Mouse (Mus musculus): ENCODE data around the gene Wee1. TPM values are rescaled to one million over a fixed set of nuclear protein-coding genes. Genes with fewer than 3 reads are reported as not detected.
"Not testable (repeated sequence)": the region's sequence is repeated elsewhere in the genome, so short reads cannot be mapped to it uniquely, and the experiment has no call there.

The Wee1 gene
- total and polyA plus RNA-seq, 2 experiments: 0.40 to 5.3 TPM

- H3K4me1 ChIP-seq (ENCODE audit: control insufficient read depth, insufficient read depth, low read length): no peaks in the 10 kb centered on the region
- H3K36me3 ChIP-seq (ENCODE audit: control insufficient read depth, insufficient read depth, low read length): no peaks in the 10 kb centered on the region
- no peak overlapping the region for H3K4me3 ChIP-seq (ENCODE audit: insufficient read depth, low read depth, low read length)
- no peak overlapping the region for H3K27ac ChIP-seq (replicated peaks; ENCODE audit: insufficient read depth, low read depth, low read length)
- no peaks in the 10 kb centered on the region for H3K79me2 ChIP-seq (ENCODE audit: control insufficient read depth, insufficient read depth, low read length)
- DNase-seq (ENCODE audit: extremely low read depth, low read depth, low spot score): no peak
- WGBS: 86% methylated on average over 5 of the region's 5 CpGs
- H3K9ac ChIP-seq (ENCODE audit: low read depth, low read length): no peak overlapping the region
- TF ChIP-seq POLR2A (IDR thresholded peaks at IDR 0.05; ENCODE audit: extremely low read depth, insufficient read depth, low read length) (no peak), CTCF (IDR thresholded peaks at IDR 0.05; ENCODE audit: low read depth, low read length) (no peak)
- no peaks in the 10 kb centered on the region for H3K27me3 ChIP-seq (ENCODE audit: control insufficient read depth, insufficient read depth, low read length)
Observed at GRCm38 (mm10) chr7:110152891-110153290, 31.0 kb downstream of the Wee1 start.

DNA sequence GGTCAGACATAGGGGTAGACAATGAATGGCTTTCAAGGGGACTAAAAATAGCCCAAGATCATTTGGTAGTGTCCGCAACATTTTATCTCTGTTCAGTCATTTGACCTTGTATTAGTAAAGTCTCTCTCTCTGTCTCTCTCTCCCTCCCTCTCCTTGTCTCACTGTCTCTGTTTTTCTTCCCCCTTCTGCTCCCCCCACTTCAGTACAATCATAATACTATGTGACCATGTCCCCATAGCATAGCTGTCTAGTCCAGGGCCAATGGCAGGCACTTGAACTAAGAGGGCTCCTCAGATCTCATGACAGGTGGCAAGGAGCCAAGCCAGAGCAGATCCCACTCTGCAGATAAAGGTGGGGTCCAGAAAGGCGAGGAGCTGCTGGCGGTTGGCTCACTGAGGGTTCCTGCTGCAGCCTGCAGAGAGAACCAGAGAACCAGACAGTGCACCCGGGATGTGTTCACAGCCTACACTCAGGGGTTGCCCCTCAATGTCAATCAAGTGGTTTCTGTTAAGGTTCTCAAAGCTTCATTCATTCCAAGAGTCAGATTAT, 34.9 kb downstream of the Wee1 start:
- WGBS: 76% methylated on average over 4 of the region's 4 CpGs
- Histone ChIP-seq H3K4me1 (ENCODE audit: control insufficient read depth, insufficient read depth, low read length) (no peaks in the 10 kb centered on the region), H3K79me2 (ENCODE audit: control insufficient read depth, insufficient read depth, low read length) (no peaks in the 10 kb centered on the region), H3K4me3 (ENCODE audit: insufficient read depth, low read depth, low read length) (no peak overlapping the region), H3K36me3 (ENCODE audit: control insufficient read depth, insufficient read depth, low read length) (no peaks in the 10 kb centered on the region), H3K9ac (ENCODE audit: low read depth, low read length) (no peak overlapping the region), H3K27me3 (ENCODE audit: control insufficient read depth, insufficient read depth, low read length) (no peaks in the 10 kb centered on the region), H3K27ac (replicated peaks; ENCODE audit: insufficient read depth, low read depth, low read length) (no peak overlapping the region)
- TF ChIP-seq POLR2A (IDR thresholded peaks at IDR 0.05; ENCODE audit: extremely low read depth, insufficient read depth, low read length) (no peak), CTCF (IDR thresholded peaks at IDR 0.05; ENCODE audit: low read depth, low read length) (no peak)
- DNase-seq (ENCODE audit: extremely low read depth, low read depth, low spot score): no peak

DNA sequence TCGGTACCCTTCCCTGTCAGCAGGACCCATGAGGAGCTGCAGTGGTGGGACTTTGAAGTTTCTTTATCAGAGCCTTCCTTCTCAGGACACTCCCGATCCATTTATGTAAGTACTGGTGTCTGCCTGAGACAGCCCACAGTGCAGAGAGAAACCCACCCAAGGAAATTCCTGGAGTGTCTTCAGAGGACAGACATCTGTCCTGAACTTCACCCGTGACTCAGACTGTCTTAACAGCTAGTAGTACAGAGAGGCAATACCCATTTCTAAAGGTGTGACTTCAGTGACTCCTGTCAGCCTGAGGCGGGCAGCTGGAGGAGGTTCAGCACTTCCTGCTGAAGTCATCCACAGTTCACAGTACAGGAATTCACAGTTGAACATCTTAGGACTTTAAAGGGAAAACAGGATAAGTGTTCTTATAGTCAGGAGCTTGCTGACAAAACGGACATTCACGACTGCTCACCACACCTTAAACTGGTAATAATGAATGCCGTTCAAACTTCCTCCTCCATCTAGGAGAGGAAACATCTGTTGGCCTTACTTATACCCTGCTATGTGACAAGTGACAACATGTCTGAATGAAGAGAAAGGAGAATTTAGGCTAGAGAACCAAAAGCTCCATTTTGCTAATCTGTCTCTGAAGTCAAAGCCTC, 35.5 kb downstream of the Wee1 start:
- Histone ChIP-seq H3K4me1 (ENCODE audit: control insufficient read depth, insufficient read depth, low read length) (no peaks in the 10 kb centered on the region), H3K79me2 (ENCODE audit: control insufficient read depth, insufficient read depth, low read length) (no peaks in the 10 kb centered on the region), H3K4me3 (ENCODE audit: insufficient read depth, low read depth, low read length) (no peak overlapping the region), H3K27me3 (ENCODE audit: control insufficient read depth, insufficient read depth, low read length) (no peaks in the 10 kb centered on the region), H3K27ac (replicated peaks; ENCODE audit: insufficient read depth, low read depth, low read length) (no peak overlapping the region), H3K9ac (ENCODE audit: low read depth, low read length) (no peak overlapping the region), H3K36me3 (ENCODE audit: control insufficient read depth, insufficient read depth, low read length) (no peaks in the 10 kb centered on the region)
- WGBS: 66% methylated on average over 7 of the region's 7 CpGs
- DNase-seq (ENCODE audit: extremely low read depth, low read depth, low spot score): no peak
- TF ChIP-seq CTCF (IDR thresholded peaks at IDR 0.05; ENCODE audit: low read depth, low read length) (no peak), POLR2A (IDR thresholded peaks at IDR 0.05; ENCODE audit: extremely low read depth, insufficient read depth, low read length) (no peak)

DNA sequence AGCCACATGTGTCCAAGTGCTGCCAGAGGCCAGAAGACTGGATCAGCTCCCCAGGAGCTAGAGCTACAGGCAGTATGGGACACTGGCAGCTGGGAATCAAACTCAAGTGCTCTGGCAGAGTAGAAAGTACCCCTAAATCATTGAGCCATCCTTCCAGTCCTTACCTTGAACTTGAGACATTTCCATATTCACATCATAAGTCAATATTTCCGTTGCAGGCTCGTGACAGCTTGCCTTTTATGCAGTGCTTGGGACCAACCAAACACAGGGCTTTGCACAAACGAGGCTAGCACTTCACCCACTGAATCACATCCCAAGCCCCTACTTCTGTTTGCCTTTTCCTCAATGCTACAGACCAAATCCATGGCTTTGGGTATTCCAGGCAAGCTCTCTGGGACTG, 36.2 kb downstream of the Wee1 start:
- Histone ChIP-seq H3K9ac (ENCODE audit: low read depth, low read length) (no peak overlapping the region), H3K4me3 (ENCODE audit: insufficient read depth, low read depth, low read length) (no peak overlapping the region), H3K27me3 (ENCODE audit: control insufficient read depth, insufficient read depth, low read length) (no peaks in the 10 kb centered on the region), H3K36me3 (ENCODE audit: control insufficient read depth, insufficient read depth, low read length) (no peaks in the 10 kb centered on the region), H3K4me1 (ENCODE audit: control insufficient read depth, insufficient read depth, low read length) (no peaks in the 10 kb centered on the region), H3K27ac (replicated peaks; ENCODE audit: insufficient read depth, low read depth, low read length) (no peak overlapping the region), H3K79me2 (ENCODE audit: control insufficient read depth, insufficient read depth, low read length) (no peaks in the 10 kb centered on the region)
- no peak for TF ChIP-seq CTCF (IDR thresholded peaks at IDR 0.05; ENCODE audit: low read depth, low read length)
- TF ChIP-seq POLR2A (IDR thresholded peaks at IDR 0.05; ENCODE audit: extremely low read depth, insufficient read depth, low read length): no peak
- DNase-seq (ENCODE audit: extremely low read depth, low read depth, low spot score): no peak
- 76% methylated on average over 3 of the region's 3 CpGs for WGBS

- H3K36me3 ChIP-seq (ENCODE audit: control insufficient read depth, insufficient read depth, low read length); H3K27me3 ChIP-seq (ENCODE audit: control insufficient read depth, insufficient read depth, low read length); H3K4me1 ChIP-seq (ENCODE audit: control insufficient read depth, insufficient read depth, low read length): not testable (repeated sequence)
Observed at GRCm38 (mm10) chr7:110160109-110160508, 38.3 kb downstream of the Wee1 start.

DNA sequence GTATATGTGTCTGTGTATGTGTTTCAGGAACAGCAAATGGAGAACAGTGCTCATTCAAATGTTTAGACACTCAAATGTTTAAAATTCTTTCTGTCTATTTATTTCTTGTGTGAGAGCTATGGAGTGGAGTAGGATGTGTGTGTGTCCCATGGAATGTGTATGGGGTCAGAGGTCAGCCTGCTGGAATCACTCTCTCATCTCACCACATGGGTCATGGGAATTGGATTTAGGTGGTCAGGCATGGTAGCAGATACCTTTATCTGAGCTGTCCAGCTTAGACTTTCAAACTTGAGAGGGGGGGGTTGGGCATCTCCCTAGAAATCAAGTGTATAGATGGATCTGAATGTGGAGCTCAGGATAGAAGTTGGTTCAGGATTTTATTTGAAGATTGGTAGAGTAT, 38.8 kb downstream of the Wee1 start:
- no peak overlapping the region for H3K27ac ChIP-seq (replicated peaks; ENCODE audit: insufficient read depth, low read depth, low read length)
- TF ChIP-seq POLR2A (IDR thresholded peaks at IDR 0.05; ENCODE audit: extremely low read depth, insufficient read depth, low read length) (no peak), CTCF (IDR thresholded peaks at IDR 0.05; ENCODE audit: low read depth, low read length) (no peak)

More at GRCm38 (mm10) chr7:110160109-110160508, 38.3 kb downstream of the Wee1 start:
- H3K9ac ChIP-seq (ENCODE audit: low read depth, low read length); H3K4me3 ChIP-seq (ENCODE audit: insufficient read depth, low read depth, low read length); H3K27ac ChIP-seq (replicated peaks; ENCODE audit: insufficient read depth, low read depth, low read length); DNase-seq (ENCODE audit: extremely low read depth, low read depth, low spot score); H3K79me2 ChIP-seq (ENCODE audit: control insufficient read depth, insufficient read depth, low read length): not testable (repeated sequence)

More for the DNA sequence above, 38.8 kb downstream of the Wee1 start:
- Histone ChIP-seq H3K4me1 (ENCODE audit: control insufficient read depth, insufficient read depth, low read length) (no peaks in the 10 kb centered on the region), H3K9ac (ENCODE audit: low read depth, low read length) (no peak overlapping the region), H3K79me2 (ENCODE audit: control insufficient read depth, insufficient read depth, low read length) (no peaks in the 10 kb centered on the region), H3K36me3 (ENCODE audit: control insufficient read depth, insufficient read depth, low read length) (no peaks in the 10 kb centered on the region), H3K27me3 (ENCODE audit: control insufficient read depth, insufficient read depth, low read length) (no peaks in the 10 kb centered on the region), H3K4me3 (ENCODE audit: insufficient read depth, low read depth, low read length) (no peak overlapping the region)
- no peak for DNase-seq (ENCODE audit: extremely low read depth, low read depth, low spot score)
